Mouse (Mus musculus): ENCODE results near the gene Asb2. TPM values are rescaled to one million over a fixed set of nuclear protein-coding genes. Genes with fewer than 3 reads are reported as not detected.

The Asb2 gene
- polyA plus RNA-seq, 1 experiment from 2014 or later = 0.87 TPM

GRCm38 (mm10) chr12:103325156-103325857 lies 30.5 kb downstream of the Asb2 start:
- H3K4me3 ChIP-seq (ENCODE audit: low read depth, low read length) = peak overlapping the region; percentile 19
- H3K36me3 ChIP-seq (ENCODE audit: control insufficient read depth, insufficient read depth, low read length) = no peaks in the 10 kb centered on the region
- no peaks in the 10 kb centered on the region for H3K9me3 ChIP-seq (ENCODE audit: control insufficient read depth, low read length)
- 0 out of 2 replicates have a peak, but pooled peaks cover 3% of the 10 kb centered on the region for H3K4me1 ChIP-seq (ENCODE audit: control insufficient read depth, insufficient read depth, low read length)
- WGBS = 6% methylated on average over 60 of the region's 60 CpGs
- DNase-seq (ENCODE audit: low spot score) = peak; percentile 98
- peaks cover 8% of the 10 kb centered on the region for H3K27me3 ChIP-seq (ENCODE audit: control insufficient read depth, insufficient read depth, low read length)
- peak; percentile 90 for ATAC-seq (ENCODE audit: insufficient number of reproducible peaks, low FRiP score, low TSS enrichment, low read depth)
- peak overlapping the region; percentile 50 for H3K4me2 ChIP-seq (ENCODE audit: low read depth, severe bottlenecking)
- H3K9ac ChIP-seq (ENCODE audit: low read length) = peak overlapping the region; percentile 17
- H3K27ac ChIP-seq (replicated peaks; ENCODE audit: low read depth, low read length) = no peak overlapping the region

GRCm38 (mm10) chr12:103322801-103323200 lies 33.0 kb downstream of the Asb2 start:
- no peak for ATAC-seq (ENCODE audit: insufficient number of reproducible peaks, low FRiP score, low TSS enrichment, low read depth)

GRCm38 (mm10) chr12:103315831-103316545 lies 39.8 kb downstream of the Asb2 start:
- no peaks in the 10 kb centered on the region; the same call in 1 of the 2 replicates for H3K36me3 ChIP-seq (ENCODE audit: control insufficient read depth, insufficient read depth, low read length)
- H3K27ac ChIP-seq (replicated peaks; ENCODE audit: low read depth, low read length) = no peak overlapping the region
- H3K9ac ChIP-seq (ENCODE audit: low read length) = no peak overlapping the region
- H3K9me3 ChIP-seq (ENCODE audit: control insufficient read depth, low read length) = no peaks in the 10 kb centered on the region
- H3K4me3 ChIP-seq (ENCODE audit: low read depth, low read length) = no peak overlapping the region
- DNase-seq (ENCODE audit: low spot score) (no peak), ATAC-seq (ENCODE audit: insufficient number of reproducible peaks, low FRiP score, low TSS enrichment, low read depth) (no peak)
- peaks cover 13% of the 10 kb centered on the region for H3K27me3 ChIP-seq (ENCODE audit: control insufficient read depth, insufficient read depth, low read length)
- WGBS = 37% methylated on average over 20 of the region's 20 CpGs
- peaks cover 8% of the 10 kb centered on the region for H3K4me1 ChIP-seq (ENCODE audit: control insufficient read depth, insufficient read depth, low read length)
- H3K4me2 ChIP-seq (ENCODE audit: low read depth, severe bottlenecking) = no peak overlapping the region

More at GRCm38 (mm10) chr12:103322801-103323200, 33.0 kb downstream of the Asb2 start:
- peaks cover 8% of the 10 kb centered on the region for H3K4me1 ChIP-seq (ENCODE audit: control insufficient read depth, insufficient read depth, low read length)
- no peaks in the 10 kb centered on the region; the same call in 1 of the 2 replicates for H3K36me3 ChIP-seq (ENCODE audit: control insufficient read depth, insufficient read depth, low read length)
- H3K4me3 ChIP-seq (ENCODE audit: low read depth, low read length) = no peak overlapping the region
- H3K27ac ChIP-seq (replicated peaks; ENCODE audit: low read depth, low read length) = no peak overlapping the region
- DNase-seq (ENCODE audit: low spot score) = no peak
- no peaks in the 10 kb centered on the region for H3K9me3 ChIP-seq (ENCODE audit: control insufficient read depth, low read length)
- H3K4me2 ChIP-seq (ENCODE audit: low read depth, severe bottlenecking) = no peak overlapping the region
- no peak overlapping the region for H3K9ac ChIP-seq (ENCODE audit: low read length)
- peaks cover 8% of the 10 kb centered on the region for H3K27me3 ChIP-seq (ENCODE audit: control insufficient read depth, insufficient read depth, low read length)
- 22% methylated on average over 3 of the region's 3 CpGs for WGBS

- DNase-seq (ENCODE audit: low spot score) (peak; percentile 39), ATAC-seq (ENCODE audit: insufficient number of reproducible peaks, low FRiP score, low TSS enrichment, low read depth) (no peak)
- Histone ChIP-seq H3K27ac (replicated peaks; ENCODE audit: low read depth, low read length) (no peak overlapping the region), H3K9ac (ENCODE audit: low read length) (peak overlapping the region; percentile 49; the same call in 1 of the 2 replicates), H3K4me2 (ENCODE audit: low read depth, severe bottlenecking) (peak overlapping the region; percentile 43), H3K36me3 (ENCODE audit: control insufficient read depth, insufficient read depth, low read length) (no peaks in the 10 kb centered on the region; the same call in 1 of the 2 replicates), H3K27me3 (ENCODE audit: control insufficient read depth, insufficient read depth, low read length) (peaks cover 13% of the 10 kb centered on the region), H3K9me3 (ENCODE audit: control insufficient read depth, low read length) (no peaks in the 10 kb centered on the region; the same call in 1 of the 2 replicates), H3K4me1 (ENCODE audit: control insufficient read depth, insufficient read depth, low read length) (peaks cover 8% of the 10 kb centered on the region), H3K4me3 (ENCODE audit: low read depth, low read length) (0 out of 2 replicates have a peak overlapping the region, but pooled peaks have one; percentile 2)
- 4% methylated on average over 25 of the region's 25 CpGs for WGBS
Measured at GRCm38 (mm10) chr12:103314640-103315361, 41.0 kb downstream of the Asb2 start.

- ATAC-seq (ENCODE audit: insufficient number of reproducible peaks, low FRiP score, low TSS enrichment, low read depth) = no peak
- Histone ChIP-seq H3K4me1 (ENCODE audit: control insufficient read depth, insufficient read depth, low read length) (peaks cover 8% of the 10 kb centered on the region), H3K27me3 (ENCODE audit: control insufficient read depth, insufficient read depth, low read length) (peaks cover 13% of the 10 kb centered on the region)
Measured at GRCm38 (mm10) chr12:103313871-103314639, 41.7 kb downstream of the Asb2 start.

GRCm38 (mm10) chr12:103313274-103313673 lies 42.5 kb downstream of the Asb2 start:
- H3K9me3 ChIP-seq (ENCODE audit: control insufficient read depth, low read length) = no peaks in the 10 kb centered on the region; the same call in 1 of the 2 replicates
- no peak overlapping the region for H3K9ac ChIP-seq (ENCODE audit: low read length)
- H3K27me3 ChIP-seq (ENCODE audit: control insufficient read depth, insufficient read depth, low read length) = peaks cover 13% of the 10 kb centered on the region
- WGBS = 79% methylated on average over 6 of the region's 6 CpGs
- H3K4me2 ChIP-seq (ENCODE audit: low read depth, severe bottlenecking) = no peak overlapping the region
- peaks cover under 1% of the 10 kb centered on the region for H3K4me1 ChIP-seq (ENCODE audit: control insufficient read depth, insufficient read depth, low read length)
- no peak overlapping the region for H3K27ac ChIP-seq (replicated peaks; ENCODE audit: low read depth, low read length)
- no peak overlapping the region for H3K4me3 ChIP-seq (ENCODE audit: low read depth, low read length)
- DNase-seq (ENCODE audit: low spot score) = no peak
- ATAC-seq (ENCODE audit: insufficient number of reproducible peaks, low FRiP score, low TSS enrichment, low read depth) = no peak
- no peaks in the 10 kb centered on the region for H3K36me3 ChIP-seq (ENCODE audit: control insufficient read depth, insufficient read depth, low read length)

More at GRCm38 (mm10) chr12:103313871-103314639, 41.7 kb downstream of the Asb2 start:
- no peak overlapping the region for H3K4me2 ChIP-seq (ENCODE audit: low read depth, severe bottlenecking)
- H3K36me3 ChIP-seq (ENCODE audit: control insufficient read depth, insufficient read depth, low read length) = no peaks in the 10 kb centered on the region; the same call in 1 of the 2 replicates
- 79% methylated on average over 21 of the region's 21 CpGs for WGBS
- H3K9ac ChIP-seq (ENCODE audit: low read length) = no peak overlapping the region
- no peaks in the 10 kb centered on the region; the same call in 1 of the 2 replicates for H3K9me3 ChIP-seq (ENCODE audit: control insufficient read depth, low read length)
- H3K4me3 ChIP-seq (ENCODE audit: low read depth, low read length) = no peak overlapping the region
- no peak overlapping the region for H3K27ac ChIP-seq (replicated peaks; ENCODE audit: low read depth, low read length)
- no peak for DNase-seq (ENCODE audit: low spot score)

GRCm38 (mm10) chr12:103311921-103312320 lies 43.9 kb downstream of the Asb2 start:
- WGBS = 92% methylated on average over 8 of the region's 8 CpGs
- Histone ChIP-seq H3K36me3 (ENCODE audit: control insufficient read depth, insufficient read depth, low read length) (no peaks in the 10 kb centered on the region), H3K9ac (ENCODE audit: low read length) (no peak overlapping the region), H3K4me3 (ENCODE audit: low read depth, low read length) (no peak overlapping the region), H3K9me3 (ENCODE audit: control insufficient read depth, low read length) (no peaks in the 10 kb centered on the region; the same call in 1 of the 2 replicates), H3K4me2 (ENCODE audit: low read depth, severe bottlenecking) (no peak overlapping the region), H3K27me3 (ENCODE audit: control insufficient read depth, insufficient read depth, low read length) (peaks cover 13% of the 10 kb centered on the region), H3K4me1 (ENCODE audit: control insufficient read depth, insufficient read depth, low read length) (no peaks in the 10 kb centered on the region), H3K27ac (replicated peaks; ENCODE audit: low read depth, low read length) (no peak overlapping the region)
- ATAC-seq (ENCODE audit: insufficient number of reproducible peaks, low FRiP score, low TSS enrichment, low read depth) (no peak), DNase-seq (ENCODE audit: low spot score) (no peak)
